1 mouse cellular context compared by ENCODE assay signal in the genomic region with DNA sequence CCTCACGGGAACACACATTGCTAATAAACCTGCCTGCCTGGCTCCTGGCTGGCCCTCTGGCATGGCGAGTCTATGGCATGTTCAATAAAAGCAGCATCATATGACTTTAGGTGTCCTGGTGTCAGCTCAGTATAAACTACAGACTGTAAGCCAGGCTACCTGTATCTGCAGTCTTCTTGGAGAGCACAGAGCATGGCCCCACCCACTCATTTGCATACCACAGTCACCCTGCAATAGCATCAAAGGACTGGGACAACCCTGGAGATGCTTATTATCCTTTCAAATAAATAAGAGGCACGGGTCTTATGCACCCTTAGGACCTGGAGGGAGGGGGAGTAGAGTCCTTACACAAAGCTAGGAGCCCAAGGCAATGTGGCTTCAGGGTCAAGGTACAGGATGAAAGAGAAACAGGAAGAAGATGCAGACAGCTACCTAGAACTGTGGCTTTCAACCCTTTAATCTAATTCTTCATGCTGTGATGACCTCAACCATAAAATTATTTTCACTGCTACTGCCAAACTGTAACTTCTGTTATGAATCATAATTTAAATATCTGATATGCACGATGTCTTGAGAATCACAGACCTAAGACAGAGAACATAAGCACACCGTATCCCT.
TF ChIP-seq lines count a peak whose summit lies in the region.

No protein-coding gene starts in this region.

TF ChIP-seq in MEL, 35 proteins besides CTCF, POLR2A, EP300 and RAD21 (continued from another document):
- no peak for TF ChIP-seq CHD2 (IDR thresholded peaks at IDR 0.05; ENCODE audit: low read length)
- TF ChIP-seq ZC3H11A (IDR thresholded peaks at IDR 0.05; ENCODE audit: low read depth, low read length) = no peak
- TF ChIP-seq TBP (IDR thresholded peaks at IDR 0.05; ENCODE audit: low read depth, low read length) = no peak
- TF ChIP-seq MAX (IDR thresholded peaks at IDR 0.05; ENCODE audit: low read length) = no peak
- no peak for TF ChIP-seq TCF12 (IDR thresholded peaks at IDR 0.05; ENCODE audit: low read depth, low read length)
- no peak for TF ChIP-seq JUND (IDR thresholded peaks at IDR 0.05; ENCODE audit: low read depth, low read length)
- no peak for TF ChIP-seq MEF2A (IDR thresholded peaks at IDR 0.05; ENCODE audit: extremely low read depth, insufficient replicate concordance, low read depth, low read length, poor library complexity, severe bottlenecking)
- no peak for TF ChIP-seq MYB (IDR thresholded peaks at IDR 0.05; ENCODE audit: low read depth, low read length)
- TF ChIP-seq USF2 (IDR thresholded peaks at IDR 0.05; ENCODE audit: borderline replicate concordance in 1 of 2, insufficient read depth in 1 of 2, low read depth in 1 of 2, low read length in 2 of 2) = no peak
